Mouse (Mus musculus) left cerebral cortex, postnatal 10 days (tissue): ENCODE measurements around the gene Capn6. TPM values are rescaled to one million over a fixed set of nuclear protein-coding genes. Genes with fewer than 3 reads are reported as not detected.

ENCODE experiments used
- DNase-seq, 2 experiments: peaks; one replicate each; pipeline ENCODE4 v3.0.0; 2021 to 2022; ENCODE audit warnings: low spot score in 2 of 2, mixed read lengths in 1 of 2; ENCODE audit errors: extremely low spot score in 1 of 2
- intact Hi-C: fragments of 180-260 bp; cut with DNase I; formaldehyde crosslinking; loops from one replicate; pipeline ENCODE4 v1.15.1; 2025
- microRNA-seq: library from miRNA; unstranded; fragments of <30 nt; microRNA quantifications from one replicate; pipeline ENCODE4 v1.2.0, GENCODE M21; 2022
- total RNA-seq, 2 experiments: library from RNA; stranded (reverse); gene quantifications; 2 replicates each; pipeline ENCODE4 v1.2.3; 2021

Gene Capn6
- 1 to 10 TPM; 1.1 to 1.5 TPM for total RNA-seq

GRCm38 (mm10) chrX:143827212-143827611, at the start of gene Capn6:
Gene Capn6, minus strand, starts transcription at chrX:143827414.
- intact Hi-C loops: no loop called here
- peak in 1 of 2 experiments; percentile 26 for DNase-seq

GRCm38 (mm10) chrX:143867129-143867664, 40.0 kb upstream of the Capn6 start:
- intact Hi-C loops: no loop called here

GRCm38 (mm10) chrX:143851351-143851750, 24.1 kb upstream of the Capn6 start:
- intact Hi-C loops: no loop called here
- DNase-seq: no peak

More at GRCm38 (mm10) chrX:143867129-143867664, 40.0 kb upstream of the Capn6 start:
- no peak for DNase-seq

DNA sequence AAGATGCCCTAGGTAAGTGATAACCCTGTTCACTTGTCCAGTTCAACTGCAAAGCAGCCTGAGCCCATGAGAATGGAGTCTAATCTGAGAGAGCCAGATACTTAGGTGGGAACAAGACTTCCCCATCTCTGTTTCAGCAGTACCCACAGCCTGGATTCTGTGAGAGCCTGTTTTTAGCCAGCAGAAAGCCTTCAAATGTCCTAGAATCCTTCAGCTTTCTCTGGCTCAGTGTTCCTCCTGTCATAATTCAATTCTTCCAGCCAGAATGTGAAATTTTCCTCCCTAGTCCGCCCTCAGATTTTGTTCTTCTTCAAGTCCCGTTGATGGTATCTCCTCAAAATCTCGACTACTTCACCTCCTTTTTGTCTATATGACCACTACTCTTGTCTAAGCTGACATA, 22.8 kb upstream of the Capn6 start:
- DNase-seq: no peak
- intact Hi-C loops: no loop called here

DNA sequence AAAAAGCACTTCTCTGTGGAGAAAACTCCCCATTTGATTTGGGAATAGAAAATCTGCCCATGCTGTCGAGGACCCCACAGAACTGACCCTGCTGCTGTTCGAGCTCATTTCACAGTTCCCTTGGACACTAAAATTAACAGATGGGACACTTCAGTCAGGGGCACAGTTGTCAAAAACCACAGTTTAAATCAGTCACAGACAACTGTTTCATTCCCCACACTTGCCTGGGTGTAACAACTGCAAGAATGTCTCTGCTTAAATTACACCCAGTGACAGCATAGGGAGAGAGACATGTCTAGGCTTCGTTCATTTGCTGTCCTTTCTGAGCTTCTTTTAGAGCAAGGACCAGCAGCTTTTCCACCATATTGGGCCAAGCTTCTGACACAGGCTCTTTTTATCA, 19.4 kb upstream of the Capn6 start:
- no peak for DNase-seq
- intact Hi-C loops: no loop called here

DNA sequence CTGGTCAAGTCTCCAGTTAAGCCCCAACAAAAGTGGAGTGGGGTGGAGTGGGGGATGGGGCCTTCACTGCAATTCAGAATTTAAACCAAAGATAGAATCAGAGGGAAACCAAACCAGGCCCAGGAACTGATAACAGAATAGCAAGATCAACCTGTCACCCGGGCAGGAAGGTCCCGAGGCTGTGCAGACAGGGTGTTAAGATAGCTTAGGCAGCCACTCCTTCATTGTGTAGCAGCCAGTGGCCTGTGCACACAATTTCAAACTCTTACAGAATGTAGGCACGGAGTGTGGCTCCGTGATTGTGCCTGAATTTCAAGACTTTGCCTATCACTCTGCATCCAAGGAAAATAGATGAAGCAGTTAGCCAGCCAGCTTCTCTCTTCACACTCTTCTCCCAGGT, 693 bp downstream of the Capn6 start:
- DNase-seq: no peak
- intact Hi-C loops: no loop called here

GRCm38 (mm10) chrX:143818961-143819360, 8.3 kb downstream of the Capn6 start:
- intact Hi-C loops: no loop called here
- no peak for DNase-seq

DNA sequence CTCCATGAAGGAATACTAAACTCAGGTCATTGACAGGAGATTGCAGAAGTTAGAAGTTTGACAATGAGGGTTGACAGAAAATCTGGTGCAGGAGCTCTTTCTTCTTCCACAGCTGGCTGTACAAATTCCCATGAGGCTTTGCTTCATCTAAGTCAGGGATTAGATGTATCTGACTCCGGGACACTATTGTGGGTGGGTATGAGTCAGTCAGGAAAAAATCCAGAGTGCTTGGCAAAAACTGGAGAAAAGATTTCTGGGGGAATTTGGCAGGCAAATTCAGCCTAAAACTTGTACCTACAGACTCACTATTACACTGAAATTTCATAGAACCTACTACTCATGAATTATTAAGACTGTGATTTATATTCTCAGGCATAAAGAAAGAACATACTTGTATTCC, 11.3 kb downstream of the Capn6 start:
- intact Hi-C loops: no loop called here
- no peak for DNase-seq

- no peak for DNase-seq
- intact Hi-C loops: no loop called here
Observed at GRCm38 (mm10) chrX:143762556-143762955, 64.7 kb downstream of the Capn6 start.

Small RNAs within 50 kb of the gene (microRNA-seq; reads per million reads assigned to microRNA genes)
- gene Gm47298: not detected

Other genes starting within 250 kb of the Capn6 start
- 100 to 1,000 TPM; 173 to 191 TPM for gene Dcx, start 105.9 kb upstream of the Capn6 start, total RNA-seq